ENCODE assay signal across 8 mouse cellular contexts in the genomic region with DNA sequence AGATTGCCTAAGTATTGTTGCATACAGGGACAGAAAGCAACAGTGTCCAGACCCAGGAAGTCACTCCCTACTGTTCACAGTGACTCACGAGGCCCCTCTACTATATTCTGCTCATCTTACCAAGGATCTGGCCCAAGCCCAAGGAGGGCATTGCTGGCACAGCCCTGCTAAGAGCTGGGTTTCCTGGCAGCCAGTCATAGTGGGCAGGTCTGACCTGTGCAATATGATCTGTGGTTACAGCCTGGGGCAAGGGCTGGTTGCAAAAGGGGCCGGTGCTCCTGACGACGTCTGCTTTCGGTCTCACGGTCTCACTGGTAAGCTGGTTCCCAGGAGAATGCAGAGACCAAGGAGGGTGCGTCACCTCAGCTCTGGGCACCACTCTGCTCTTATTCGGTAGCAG. TPM values are rescaled to one million over a fixed set of nuclear protein-coding genes. Genes with fewer than 3 reads are reported as not detected.
DNase-seq lines count a peak whose midpoint lies in the region; ATAC-seq and TF ChIP-seq lines count a peak whose summit lies in the region.

No protein-coding gene starts in this region.

- H3K9me3 ChIP-seq in forebrain, postnatal 0 days (ENCODE audit: low read length) = no peaks in the 10 kb centered on the region
- no peaks in the 10 kb centered on the region for H3K9me3 ChIP-seq in forebrain, embryonic 12.5 days
- H3K9me3 ChIP-seq in heart, embryonic 13.5 days = no peaks in the 10 kb centered on the region
- no peaks in the 10 kb centered on the region for H3K9me3 ChIP-seq in limb, embryonic 12.5 days

- peak; percentile 48; the same call in 1 of the 2 replicates for ATAC-seq in forebrain, postnatal 0 days
- no peak for ATAC-seq in forebrain, embryonic 12.5 days (ENCODE audit: low FRiP score)
- no peak for ATAC-seq in heart, embryonic 13.5 days (ENCODE audit: extremely low read depth, insufficient number of reproducible peaks, low FRiP score, low TSS enrichment)
- no peak for ATAC-seq in limb, embryonic 12.5 days (ENCODE audit: insufficient number of reproducible peaks, insufficient read depth, low FRiP score, low TSS enrichment, low read depth)
- ATAC-seq in erythroid progenitor cell, adult 5-6 weeks (replicated peaks; ENCODE audit: low FRiP score, poor library complexity, severe bottlenecking) = no peak

- H3K4me1 ChIP-seq in forebrain, postnatal 0 days (ENCODE audit: insufficient read depth) = no peaks in the 10 kb centered on the region
- 0 out of 2 replicates have a peak, but pooled peaks cover 4% of the 10 kb centered on the region for H3K4me1 ChIP-seq in forebrain, embryonic 12.5 days
- peaks cover 7% of the 10 kb centered on the region; the same call in 1 of the 2 replicates for H3K4me1 ChIP-seq in heart, embryonic 13.5 days
- peaks cover 7% of the 10 kb centered on the region for H3K4me1 ChIP-seq in limb, embryonic 12.5 days (replicated peaks)

- H3K4me2 ChIP-seq in forebrain, postnatal 0 days (ENCODE audit: low read depth) = no peak overlapping the region
- no peak overlapping the region for H3K4me2 ChIP-seq in forebrain, embryonic 12.5 days
- H3K4me2 ChIP-seq in heart, embryonic 13.5 days = peak overlapping the region; percentile 24
- 0 out of 2 replicates have a peak overlapping the region, but pooled peaks have one; percentile 7 for H3K4me2 ChIP-seq in limb, embryonic 12.5 days

- DNase-seq in forebrain, postnatal 0 days = no peak
- peak; percentile 95 for DNase-seq in adrenal gland, postnatal 14 days
- peak; percentile 37 for DNase-seq in ovary, postnatal 14 days (ENCODE audit: low spot score)
- DNase-seq in layer of hippocampus, adult 11-12 months (ENCODE audit: low spot score) = no peak

- 23% methylated on average over 8 of the region's 8 CpGs for WGBS in forebrain, postnatal 0 days
- 46% methylated on average over 8 of the region's 8 CpGs for WGBS in forebrain, embryonic 12.5 days
- 29% methylated on average over 8 of the region's 8 CpGs for WGBS in heart, embryonic 13.5 days
- WGBS in limb, embryonic 12.5 days = 24% methylated on average over 8 of the region's 8 CpGs

- no peak overlapping the region for H3K27ac ChIP-seq in forebrain, postnatal 0 days (ENCODE audit: low read depth, low read length)
- no peak overlapping the region for H3K27ac ChIP-seq in forebrain, embryonic 12.5 days
- H3K27ac ChIP-seq in heart, embryonic 13.5 days (replicated peaks) = no peak overlapping the region
- no peak overlapping the region for H3K27ac ChIP-seq in limb, embryonic 12.5 days

- H3K4me3 ChIP-seq in forebrain, postnatal 0 days (ENCODE audit: low read depth, low read length) = no peak overlapping the region
- H3K4me3 ChIP-seq in forebrain, embryonic 12.5 days (replicated peaks) = no peak overlapping the region
- H3K4me3 ChIP-seq in heart, embryonic 13.5 days = no peak overlapping the region
- no peak overlapping the region for H3K4me3 ChIP-seq in limb, embryonic 12.5 days (replicated peaks)

- no peaks in the 10 kb centered on the region for H3K36me3 ChIP-seq in forebrain, postnatal 0 days (ENCODE audit: insufficient read depth)
- no peaks in the 10 kb centered on the region for H3K36me3 ChIP-seq in forebrain, embryonic 12.5 days (replicated peaks)
- H3K36me3 ChIP-seq in heart, embryonic 13.5 days = no peaks in the 10 kb centered on the region
- no peaks in the 10 kb centered on the region for H3K36me3 ChIP-seq in limb, embryonic 12.5 days

- TF ChIP-seq CTCF in forebrain, postnatal 0 days (IDR thresholded peaks at IDR 0.05; ENCODE audit: low read depth) = no peak

- H3K9ac ChIP-seq in forebrain, postnatal 0 days = no peak overlapping the region
- no peak overlapping the region for H3K9ac ChIP-seq in forebrain, embryonic 12.5 days
- no peak overlapping the region for H3K9ac ChIP-seq in heart, embryonic 13.5 days
- H3K9ac ChIP-seq in limb, embryonic 12.5 days (replicated peaks) = 0 out of 2 replicates have a peak overlapping the region, but pooled peaks have one; percentile 27

- no peaks in the 10 kb centered on the region for H3K27me3 ChIP-seq in forebrain, postnatal 0 days (ENCODE audit: insufficient read depth, low read length)
- H3K27me3 ChIP-seq in forebrain, embryonic 12.5 days = peaks cover 13% of the 10 kb centered on the region; the same call in 1 of the 2 replicates
- H3K27me3 ChIP-seq in heart, embryonic 13.5 days (replicated peaks) = peaks cover 12% of the 10 kb centered on the region; the same call in 1 of the 2 replicates
- H3K27me3 ChIP-seq in limb, embryonic 12.5 days = peaks cover 22% of the 10 kb centered on the region

RNA-seq across cellular contexts. Expression of gene Rhov, which starts 8.1 kb away (rescaled TPM):
- total RNA-seq in forebrain, postnatal 0 days (2014; rRNA removed) = 20.5 and 27.8 TPM in 2 replicates
- 22.9 and 29.3 TPM in 2 replicates for polyA plus RNA-seq in forebrain, postnatal 0 days (2015; fragmentation: Nextera tagmentation; extraction: Ambion mirVana)
- 3.7 and 3.9 TPM in 2 replicates for polyA plus RNA-seq in forebrain, embryonic 12.5 days (2016; fragmentation: Nextera tagmentation; extraction: Ambion mirVana)
- 0.41 TPM in 1 of 2 replicates, not detected in the other for total RNA-seq in adrenal gland, postnatal 14 days (2021)
- polyA plus RNA-seq in heart, embryonic 13.5 days (2015; fragmentation: Nextera tagmentation; extraction: Ambion mirVana) = 0.14 and 0.60 TPM in 2 replicates
- polyA plus RNA-seq in limb, embryonic 12.5 days (2016; fragmentation: Nextera tagmentation; extraction: Ambion mirVana) = 8.5 TPM in 2 replicates
- not detected in 2 replicates for total RNA-seq in erythroid progenitor cell, adult 5-6 weeks (2015; ENCODE audit: low replicate concordance)
- total RNA-seq in erythroid progenitor cell, adult 5-6 weeks (2017; ENCODE audit: low replicate concordance) = not detected in 2 replicates

RNA-seq across cellular contexts. Expression of gene Vps18, which starts 25.6 kb away (rescaled TPM):
- total RNA-seq in forebrain, postnatal 0 days (2014; rRNA removed) = 22.5 and 26.7 TPM in 2 replicates
- polyA plus RNA-seq in forebrain, postnatal 0 days (2015; fragmentation: Nextera tagmentation; extraction: Ambion mirVana) = 17.5 and 22.3 TPM in 2 replicates
- polyA plus RNA-seq in forebrain, embryonic 12.5 days (2016; fragmentation: Nextera tagmentation; extraction: Ambion mirVana) = 25.5 and 27.4 TPM in 2 replicates
- total RNA-seq in adrenal gland, postnatal 14 days (2021) = 18.1 and 18.6 TPM in 2 replicates
- 11.9 and 13.1 TPM in 2 replicates for polyA plus RNA-seq in heart, embryonic 13.5 days (2015; fragmentation: Nextera tagmentation; extraction: Ambion mirVana)
- 23.8 and 24.6 TPM in 2 replicates for polyA plus RNA-seq in limb, embryonic 12.5 days (2016; fragmentation: Nextera tagmentation; extraction: Ambion mirVana)
- 1.1 and 2.1 TPM in 2 replicates for total RNA-seq in erythroid progenitor cell, adult 5-6 weeks (2015; ENCODE audit: low replicate concordance)
- 3.7 and 4.1 TPM in 2 replicates for total RNA-seq in erythroid progenitor cell, adult 5-6 weeks (2017; ENCODE audit: low replicate concordance)

RNA-seq across cellular contexts. Expression of gene Spint1, which starts 25.8 kb away (rescaled TPM):
- 1.6 and 1.8 TPM in 2 replicates for total RNA-seq in forebrain, postnatal 0 days (2014; rRNA removed)
- 0.52 and 1.1 TPM in 2 replicates for polyA plus RNA-seq in forebrain, postnatal 0 days (2015; fragmentation: Nextera tagmentation; extraction: Ambion mirVana)
- polyA plus RNA-seq in forebrain, embryonic 12.5 days (2016; fragmentation: Nextera tagmentation; extraction: Ambion mirVana) = 2.0 and 2.1 TPM in 2 replicates
- total RNA-seq in adrenal gland, postnatal 14 days (2021) = 4.7 and 4.8 TPM in 2 replicates
- polyA plus RNA-seq in heart, embryonic 13.5 days (2015; fragmentation: Nextera tagmentation; extraction: Ambion mirVana) = 0.96 and 1.0 TPM in 2 replicates
- polyA plus RNA-seq in limb, embryonic 12.5 days (2016; fragmentation: Nextera tagmentation; extraction: Ambion mirVana) = 7.8 and 9.3 TPM in 2 replicates
- not detected in 2 replicates for total RNA-seq in erythroid progenitor cell, adult 5-6 weeks (2015; ENCODE audit: low replicate concordance)
- not detected in 2 replicates for total RNA-seq in erythroid progenitor cell, adult 5-6 weeks (2017; ENCODE audit: low replicate concordance)

RNA-seq across cellular contexts. Expression of gene Ppp1r14d, which starts 33.3 kb away (rescaled TPM):
- not detected in 2 replicates for total RNA-seq in forebrain, postnatal 0 days (2014; rRNA removed)
- not detected in 2 replicates for polyA plus RNA-seq in forebrain, postnatal 0 days (2015; fragmentation: Nextera tagmentation; extraction: Ambion mirVana)
- polyA plus RNA-seq in forebrain, embryonic 12.5 days (2016; fragmentation: Nextera tagmentation; extraction: Ambion mirVana) = not detected in 2 replicates
- total RNA-seq in adrenal gland, postnatal 14 days (2021) = not detected in 2 replicates
- not detected in 2 replicates for polyA plus RNA-seq in heart, embryonic 13.5 days (2015; fragmentation: Nextera tagmentation; extraction: Ambion mirVana)
- polyA plus RNA-seq in limb, embryonic 12.5 days (2016; fragmentation: Nextera tagmentation; extraction: Ambion mirVana) = not detected in 2 replicates
- not detected in 2 replicates for total RNA-seq in erythroid progenitor cell, adult 5-6 weeks (2015; ENCODE audit: low replicate concordance)
- not detected in 2 replicates for total RNA-seq in erythroid progenitor cell, adult 5-6 weeks (2017; ENCODE audit: low replicate concordance)

RNA-seq across cellular contexts. Expression of gene Dnajc17, which starts 54.4 kb away (rescaled TPM):
- total RNA-seq in forebrain, postnatal 0 days (2014; rRNA removed) = 30.6 and 41.9 TPM in 2 replicates
- 25.2 and 27.0 TPM in 2 replicates for polyA plus RNA-seq in forebrain, postnatal 0 days (2015; fragmentation: Nextera tagmentation; extraction: Ambion mirVana)
- polyA plus RNA-seq in forebrain, embryonic 12.5 days (2016; fragmentation: Nextera tagmentation; extraction: Ambion mirVana) = 26.0 and 26.7 TPM in 2 replicates
- 12.7 and 17.9 TPM in 2 replicates for total RNA-seq in adrenal gland, postnatal 14 days (2021)
- polyA plus RNA-seq in heart, embryonic 13.5 days (2015; fragmentation: Nextera tagmentation; extraction: Ambion mirVana) = 11.3 and 11.9 TPM in 2 replicates
- 29.2 and 29.6 TPM in 2 replicates for polyA plus RNA-seq in limb, embryonic 12.5 days (2016; fragmentation: Nextera tagmentation; extraction: Ambion mirVana)
- total RNA-seq in erythroid progenitor cell, adult 5-6 weeks (2015; ENCODE audit: low replicate concordance) = 8.4 and 13.3 TPM in 2 replicates
- 24.7 and 54.9 TPM in 2 replicates for total RNA-seq in erythroid progenitor cell, adult 5-6 weeks (2017; ENCODE audit: low replicate concordance)

Comparison
In these comparisons a context has a peak if more than half of its experiments do, and no peak if none do; other contexts are left out.
1. DNase-seq: peak in adrenal gland, postnatal 14 days (single experiment) and ovary, postnatal 14 days (single experiment); none in forebrain, postnatal 0 days (single experiment) and layer of hippocampus, adult 11-12 months (single experiment).
2. H3K4me2 ChIP-seq: peak in heart, embryonic 13.5 days (single experiment) and limb, embryonic 12.5 days (single experiment); none in forebrain, postnatal 0 days (single experiment) and forebrain, embryonic 12.5 days (single experiment).